Mouse (Mus musculus) MEL (cell line): ENCODE results near the gene Adap2. TPM values are rescaled to one million over a fixed set of nuclear protein-coding genes. Genes with fewer than 3 reads are reported as not detected.

Source experiments
- DNase-seq: peaks from one replicate; pipeline ENCODE4 v3.0.0; 2011; ENCODE audit warnings: low read depth, low spot score
- H3K27ac ChIP-seq: 2 replicates; pipeline ENCODE4 v1.5.1; 2012; ENCODE audit warnings: low read depth, mild to moderate bottlenecking, control low read depth, low read length, moderate library complexity; ENCODE audit not compliant: control insufficient read depth
- H3K27me3 ChIP-seq, 2 experiments: fragments of 150-350 bp in 1 of 2; sonication (generic) in 1 of 2; 2 replicates each; pipeline ENCODE4 v1.6.1; 2012; ENCODE audit warnings: low read length in 2 of 2, mild to moderate bottlenecking in 2 of 2, improper control_type of control experiment in 1 of 2, moderate library complexity in 1 of 2; ENCODE audit not compliant: insufficient read depth in 2 of 2, control insufficient read depth in 1 of 2
- H3K36me3 ChIP-seq, 2 experiments: 2 replicates each; pipeline ENCODE4 v1.6.1; 2012 to 2014; ENCODE audit warnings: low read length in 2 of 2, improper control_type of control experiment in 1 of 2, inconsistent platforms in 1 of 2, mild to moderate bottlenecking in 1 of 2; ENCODE audit not compliant: insufficient read depth in 2 of 2, control insufficient read depth in 1 of 2
- H3K4me1 ChIP-seq, 2 experiments: fragments of 150-350 bp in 1 of 2; sonication (generic) in 1 of 2; 2 replicates each; pipeline ENCODE4 v1.6.1; 2012; ENCODE audit warnings: low read length in 2 of 2, improper control_type of control experiment in 1 of 2, mild to moderate bottlenecking in 1 of 2; ENCODE audit not compliant: insufficient read depth in 2 of 2, control insufficient read depth in 1 of 2
- H3K4me3 ChIP-seq, 2 experiments: fragments of 150-350 bp in 1 of 2; sonication (generic) in 1 of 2; 2 replicates each; pipeline ENCODE4 v1.5.1; 2012; ENCODE audit warnings: low read depth in 2 of 2, low read length in 2 of 2, mild to moderate bottlenecking in 2 of 2, moderate library complexity in 2 of 2, control low read depth in 1 of 2, improper control_type of control experiment in 1 of 2; ENCODE audit not compliant: control insufficient read depth in 1 of 2, insufficient read depth in 1 of 2
- H3K79me2 ChIP-seq: 2 replicates; pipeline ENCODE4 v1.6.1; 2012; ENCODE audit warnings: mild to moderate bottlenecking, low read length, moderate library complexity; ENCODE audit not compliant: control insufficient read depth, poor library complexity, insufficient read depth
- H3K9ac ChIP-seq: 2 replicates; pipeline ENCODE4 v1.6.1; 2012; ENCODE audit warnings: low read depth, mild to moderate bottlenecking, control low read depth, low read length, moderate library complexity; ENCODE audit not compliant: control insufficient read depth, poor library complexity, severe bottlenecking
- H3K9me3 ChIP-seq: fragments of 150-350 bp; sonication (generic); replicated peaks from 2 replicates; pipeline ENCODE4 v1.6.1; 2012; ENCODE audit warnings: mild to moderate bottlenecking, low read length, improper control_type of control experiment, moderate library complexity; ENCODE audit not compliant: insufficient read depth
- CHD1 ChIP-seq: IDR thresholded peaks from 2 replicates; pipeline ENCODE4 v1.6.1; 2012; ENCODE audit warnings: low read depth, mild to moderate bottlenecking, inconsistent platforms, low read length, improper control_type of control experiment
- E2F4 ChIP-seq: IDR thresholded peaks from 2 replicates; pipeline ENCODE4 v1.6.1; 2011; ENCODE audit warnings: low read depth, low read length, improper control_type of control experiment, borderline replicate concordance
- EP300 ChIP-seq, 2 experiments: IDR thresholded peaks; 2 replicates each; pipeline ENCODE4 v1.6.1; 2011; ENCODE audit warnings: improper control_type of control experiment in 2 of 2, low read length in 2 of 2, low read depth in 1 of 2, mild to moderate bottlenecking in 1 of 2
- ETS1 ChIP-seq: IDR thresholded peaks from 2 replicates; pipeline ENCODE4 v1.6.1; 2012; ENCODE audit warnings: low read depth, mild to moderate bottlenecking, inconsistent platforms, low read length, improper control_type of control experiment, moderate library complexity
- MAFK ChIP-seq: IDR thresholded peaks from 2 replicates; pipeline ENCODE4 v1.6.1; 2011; ENCODE audit warnings: low read depth, mild to moderate bottlenecking, low read length, improper control_type of control experiment, borderline replicate concordance
- MEF2A ChIP-seq: IDR thresholded peaks from 2 replicates; pipeline ENCODE4 v1.6.1; 2014; ENCODE audit warnings: low read depth, mild to moderate bottlenecking, inconsistent platforms, low read length, improper control_type of control experiment; ENCODE audit not compliant: poor library complexity, insufficient replicate concordance, severe bottlenecking; ENCODE audit errors: extremely low read depth
- NRF1 ChIP-seq: IDR thresholded peaks from 2 replicates; pipeline ENCODE4 v1.6.1; 2014; ENCODE audit warnings: low read depth, mild to moderate bottlenecking, inconsistent platforms, low read length, improper control_type of control experiment, moderate library complexity; ENCODE audit not compliant: poor library complexity, insufficient read depth, severe bottlenecking
- POLR2A ChIP-seq, 2 experiments: IDR thresholded peaks; 2 replicates each; pipeline ENCODE4 v1.6.1; 2011 to 2012; ENCODE audit warnings: low read length in 2 of 2, mild to moderate bottlenecking in 2 of 2, control low read depth in 1 of 2, improper control_type of control experiment in 1 of 2, low read depth in 1 of 2, moderate library complexity in 1 of 2; ENCODE audit not compliant: control insufficient read depth in 1 of 2, insufficient read depth in 1 of 2, poor library complexity in 1 of 2
- POLR2AphosphoS5 ChIP-seq: IDR thresholded peaks from 2 replicates; pipeline ENCODE4 v1.6.1; 2012; ENCODE audit warnings: low read depth, borderline replicate concordance, mild to moderate bottlenecking, inconsistent platforms, low read length, moderate library complexity, mixed read lengths
- SIN3A ChIP-seq: IDR thresholded peaks from 2 replicates; pipeline ENCODE4 v1.6.1; 2012; ENCODE audit warnings: low read length, improper control_type of control experiment, inconsistent platforms
- SMC3 ChIP-seq: IDR thresholded peaks from 2 replicates; pipeline ENCODE4 v1.6.1; 2011; ENCODE audit warnings: low read depth, low read length, improper control_type of control experiment
- TAL1 ChIP-seq: IDR thresholded peaks from 2 replicates; pipeline ENCODE4 v1.6.1; 2012; ENCODE audit warnings: mild to moderate bottlenecking, inconsistent platforms, low read length, moderate library complexity, mixed read lengths
- TCF12 ChIP-seq: IDR thresholded peaks from 2 replicates; pipeline ENCODE4 v1.6.1; 2014; ENCODE audit warnings: low read depth, mild to moderate bottlenecking, inconsistent platforms, low read length, improper control_type of control experiment, moderate library complexity
- UBTF ChIP-seq: IDR thresholded peaks from 2 replicates; pipeline ENCODE4 v1.6.1; 2012; ENCODE audit warnings: low read depth, mild to moderate bottlenecking, inconsistent platforms, low read length, improper control_type of control experiment, moderate library complexity, borderline replicate concordance; ENCODE audit not compliant: insufficient read depth
- USF1 ChIP-seq: IDR thresholded peaks from 2 replicates; pipeline ENCODE4 v1.6.1; 2014; ENCODE audit warnings: low read depth, mild to moderate bottlenecking, inconsistent platforms, low read length, improper control_type of control experiment, moderate library complexity
- ZC3H11A ChIP-seq: IDR thresholded peaks from 2 replicates; pipeline ENCODE4 v1.6.1; 2012; ENCODE audit warnings: low read depth, mild to moderate bottlenecking, inconsistent platforms, low read length, improper control_type of control experiment
- ZKSCAN1 ChIP-seq: IDR thresholded peaks from 2 replicates; pipeline ENCODE4 v1.6.1; 2012; ENCODE audit warnings: low read depth, mild to moderate bottlenecking, inconsistent platforms, low read length, improper control_type of control experiment, moderate library complexity
- ZMIZ1 ChIP-seq: IDR thresholded peaks from 2 replicates; pipeline ENCODE4 v1.6.1; 2012; ENCODE audit warnings: low read depth, mild to moderate bottlenecking, inconsistent platforms, low read length, improper control_type of control experiment, moderate library complexity
- polyA plus RNA-seq, 2 experiments: library from polyadenylated mRNA; stranded (reverse) in 1 of 2; unstranded in 1 of 2; fragments of >175 nt in 1 of 2; fragments of >200 nt in 1 of 2; gene quantifications; 2 replicates each; pipeline versions ENCODE4 v1.2.1 to v1.2.4; 2012; ENCODE audit warnings: low replicate concordance in 2 of 2, low read depth in 1 of 2; ENCODE audit not compliant: insufficient read length in 2 of 2, insufficient read depth in 1 of 2, missing spikeins in 1 of 2
- total RNA-seq: library from RNA; depleted of rRNA; stranded (reverse); fragments of 300-350 nt; gene quantifications from 2 replicates; pipeline ENCODE4 v1.2.3, GENCODE M21; 2012; rRNA removed

Adap2 gene
- total and polyA plus RNA-seq, 3 experiments, result not detected

DNA sequence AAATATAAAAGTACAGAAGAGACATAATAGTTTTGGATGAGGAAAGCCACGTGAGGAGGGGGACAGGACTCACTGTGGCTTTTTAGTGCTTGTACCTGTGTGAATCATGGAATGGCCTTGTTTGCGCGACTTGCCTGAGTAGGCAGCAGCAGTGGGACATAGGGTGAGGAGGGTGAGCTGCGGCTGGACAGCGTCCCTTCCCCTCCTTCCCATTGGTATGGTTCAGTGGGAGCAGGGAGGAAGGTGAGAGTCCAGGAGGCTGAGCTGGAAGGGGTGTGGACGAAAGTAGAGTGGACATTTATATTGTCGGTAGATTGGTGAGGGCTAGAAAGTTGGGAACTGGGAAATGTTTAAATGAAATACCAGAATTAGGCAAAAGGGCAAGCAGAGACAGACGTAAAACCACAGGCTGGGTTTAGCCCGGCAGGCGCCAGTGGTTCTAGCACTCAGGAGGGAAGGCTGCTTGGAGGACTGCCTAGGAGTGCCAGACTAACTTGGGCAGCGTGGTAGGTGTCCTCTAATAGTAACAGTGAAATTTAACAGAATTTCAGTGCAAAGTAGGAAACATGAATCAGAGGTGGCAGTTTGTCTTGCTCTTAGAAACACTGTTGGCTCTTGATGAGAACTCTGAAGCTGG, 64.9 kb downstream of the Adap2 start:
- DNase-seq, result no peak
- peaks cover 16% of the 10 kb centered on the region for H3K79me2 ChIP-seq
- no peak overlapping the region for H3K4me3 ChIP-seq
- no peak overlapping the region for H3K9ac ChIP-seq
- H3K36me3 ChIP-seq, result peaks cover 3 to 12% of the 10 kb centered on the region in 2 experiments; a peak in 2 of 4 replicates
- H3K4me1 ChIP-seq, result no peaks in the 10 kb centered on the region
- H3K27ac ChIP-seq, result no peak overlapping the region
- TF ChIP-seq ETS1 (no peak), EP300 (IDR thresholded peaks at IDR 0.05; ENCODE audit: low read depth in 1 of 2, low read length in 2 of 2) (no peak), MAFK (no peak), ZMIZ1 (no peak), NRF1 (no peak), SMC3 (no peak), POLR2AphosphoS5 (no peak), TCF12 (no peak), CHD1 (no peak), USF1 (no peak), TAL1 (no peak), ZC3H11A (no peak), POLR2A (IDR thresholded peaks at IDR 0.05; ENCODE audit: control insufficient read depth in 1 of 2, insufficient read depth in 1 of 2, low read depth in 1 of 2, low read length in 2 of 2, poor library complexity in 1 of 2) (no peak), E2F4 (no peak), MEF2A (no peak), UBTF (no peak), SIN3A (no peak), ZKSCAN1 (no peak)
- H3K9me3 ChIP-seq, result no peaks in the 10 kb centered on the region
- H3K27me3 ChIP-seq, result no peaks in the 10 kb centered on the region

Other genes starting within 250 kb of the Adap2 start
- gene Utp6, start 191.7 kb upstream of the Adap2 start, total RNA-seq, result 93.8 and 97.9 TPM in 2 replicates
- gene Utp6, start 191.7 kb upstream of the Adap2 start, polyA plus RNA-seq, result 10 to 100 TPM in 1 of 2 experiments, not detected in 1; 88.6 TPM
- gene Suz12, start 161.0 kb upstream of the Adap2 start, total RNA-seq, result 33.2 and 35.6 TPM in 2 replicates
- gene Suz12, start 161.0 kb upstream of the Adap2 start, polyA plus RNA-seq, result 100 to 1,000 TPM in 1 of 2 experiments, 10 to 100 TPM in 1; 43.9 to 191 TPM
- 104 and 107 TPM in 2 replicates for gene Crlf3, start 73.1 kb upstream of the Adap2 start, total RNA-seq
- 10 to 100 TPM in 1 of 2 experiments, not detected in 1; 71.7 TPM for gene Crlf3, start 73.1 kb upstream of the Adap2 start, polyA plus RNA-seq
- 22.1 and 22.6 TPM in 2 replicates for gene Atad5, start 64.7 kb upstream of the Adap2 start, total RNA-seq
- 10 to 100 TPM; 17.1 to 66.9 TPM for gene Atad5, start 64.7 kb upstream of the Adap2 start, polyA plus RNA-seq
- 30.0 and 33.9 TPM in 2 replicates for gene Tefm, start 11.9 kb upstream of the Adap2 start, total RNA-seq
- gene Tefm, start 11.9 kb upstream of the Adap2 start, polyA plus RNA-seq, result 10 to 100 TPM in 1 of 2 experiments, not detected in 1; 23.6 TPM
- 4.1 and 5.2 TPM in 2 replicates for gene Rnf135, start 29.7 kb downstream of the Adap2 start, total RNA-seq
- gene Rnf135, start 29.7 kb downstream of the Adap2 start, polyA plus RNA-seq, result 1 to 10 TPM in 1 of 2 experiments, not detected in 1; 8.0 TPM
- 39.8 and 43.7 TPM in 2 replicates for gene Rhot1, start 54.9 kb downstream of the Adap2 start, total RNA-seq
- 100 to 1,000 TPM in 1 of 2 experiments, 10 to 100 TPM in 1; 44.3 to 919 TPM for gene Rhot1, start 54.9 kb downstream of the Adap2 start, polyA plus RNA-seq
- 0.04 and 0.13 TPM in 2 replicates for gene Rhbdl3, start 146.8 kb downstream of the Adap2 start, total RNA-seq
- under 1 TPM in 1 of 2 experiments, not detected in 1; 0.11 TPM for gene Rhbdl3, start 146.8 kb downstream of the Adap2 start, polyA plus RNA-seq
- gene 5730455P16Rik, start 223.9 kb downstream of the Adap2 start, total RNA-seq, result 9.4 and 10.1 TPM in 2 replicates
- gene 5730455P16Rik, start 223.9 kb downstream of the Adap2 start, polyA plus RNA-seq, result 1 to 10 TPM in 1 of 2 experiments, not detected in 1; 9.5 TPM
- gene Zfp207, start 229.2 kb downstream of the Adap2 start, total RNA-seq, result 143 and 150 TPM in 2 replicates
- gene Zfp207, start 229.2 kb downstream of the Adap2 start, polyA plus RNA-seq, result 100 to 1,000 TPM; 186 to 347 TPM